Mouse (Mus musculus): ENCODE data around the gene Pip5k1b.

Gene Pip5k1b

GRCm38 (mm10) chr19:24281288-24281980 is 274.2 kb downstream of the Pip5k1b start:
- DNase-seq: no peak

GRCm38 (mm10) chr19:24280601-24281228 is 275.0 kb downstream of the Pip5k1b start, which contains the start of gene Fxn:
TSS of gene Fxn (minus strand) at chr19:24280605.
- DNase-seq: no peak

GRCm38 (mm10) chr19:24279706-24280600 is 275.7 kb downstream of the Pip5k1b start:
- DNase-seq: peak; percentile 72

- DNase-seq: no peak
Measured at GRCm38 (mm10) chr19:24278859-24279258, 276.8 kb downstream of the Pip5k1b start.

- DNase-seq: no peak
Measured at GRCm38 (mm10) chr19:24274281-24274680, 281.4 kb downstream of the Pip5k1b start.

GRCm38 (mm10) chr19:24271746-24272426 is 283.8 kb downstream of the Pip5k1b start:
- peak; percentile 64 for DNase-seq

- DNase-seq: peak; percentile 40
Measured at GRCm38 (mm10) chr19:24271326-24271725, 284.3 kb downstream of the Pip5k1b start.

GRCm38 (mm10) chr19:24268531-24268930 is 287.1 kb downstream of the Pip5k1b start:
- DNase-seq: peak; percentile 37

- DNase-seq: no peak
Measured at GRCm38 (mm10) chr19:24266046-24266830, 289.4 kb downstream of the Pip5k1b start.

GRCm38 (mm10) chr19:24264991-24265390 is 290.7 kb downstream of the Pip5k1b start:
- DNase-seq: peak; percentile 82

- DNase-seq: no peak
Measured at GRCm38 (mm10) chr19:24262736-24263135, 292.9 kb downstream of the Pip5k1b start.

GRCm38 (mm10) chr19:24259390-24260351 is 296.0 kb downstream of the Pip5k1b start:
- peak; percentile 31 for DNase-seq

GRCm38 (mm10) chr19:24258368-24258767 is 297.3 kb downstream of the Pip5k1b start:
- DNase-seq: no peak

- DNase-seq: no peak
Measured at GRCm38 (mm10) chr19:24257962-24258361, 297.7 kb downstream of the Pip5k1b start.

- DNase-seq: no peak
Measured at GRCm38 (mm10) chr19:24253657-24254260, 301.9 kb downstream of the Pip5k1b start.

GRCm38 (mm10) chr19:24251869-24252268 is 303.8 kb downstream of the Pip5k1b start:
- DNase-seq: no peak

Measured in layer of hippocampus, adult 9-11 months (tissue).